Mouse (Mus musculus) hindbrain, embryonic 16.5 days (tissue): ENCODE data around the gene Icam2. TPM values are rescaled to one million over a fixed set of nuclear protein-coding genes. Genes with fewer than 3 reads are reported as not detected.
"Not testable (repeated sequence)": the region's sequence is repeated elsewhere in the genome, so short reads cannot be mapped to it uniquely, and the experiment has no call there.

ENCODE experiments used
- ATAC-seq: fragments of 200-750 bp; cut with Nextera tagmentation; 2 replicates; pipeline ENCODE4 v1.8.0; 2017; ENCODE audit warnings: moderate TSS enrichment, moderate library complexity
- H3K27ac ChIP-seq: fragments of 300-500 bp; sonication (generic); 2 replicates; pipeline ENCODE4 v1.5.1; 2014; ENCODE audit warnings: low read depth, mild to moderate bottlenecking, control low read depth, low read length, moderate library complexity
- H3K27me3 ChIP-seq: fragments of 300-500 bp; sonication (generic); replicated peaks from 2 replicates; pipeline ENCODE4 v1.6.1; 2014; ENCODE audit warnings: low read length; ENCODE audit not compliant: control insufficient read depth, insufficient read depth
- H3K36me3 ChIP-seq: fragments of 300-500 bp; sonication (generic); 2 replicates; pipeline ENCODE4 v1.6.1; 2014; ENCODE audit warnings: mild to moderate bottlenecking, low read length, moderate library complexity, mixed read lengths; ENCODE audit not compliant: control insufficient read depth, insufficient read depth
- H3K4me1 ChIP-seq: fragments of 300-500 bp; sonication (generic); 2 replicates; pipeline ENCODE4 v1.6.1; 2014; ENCODE audit warnings: low read depth, low read length; ENCODE audit not compliant: control insufficient read depth, insufficient read depth
- H3K4me2 ChIP-seq: fragments of 300-500 bp; sonication (generic); 2 replicates; pipeline ENCODE4 v1.6.1; 2014; ENCODE audit warnings: mild to moderate bottlenecking, low read length, control low read depth, moderate library complexity
- H3K4me3 ChIP-seq: fragments of 300-500 bp; sonication (generic); 2 replicates; pipeline ENCODE4 v1.5.1; 2014; ENCODE audit warnings: mild to moderate bottlenecking, low read length, control low read depth, moderate library complexity
- H3K9ac ChIP-seq: fragments of 300-500 bp; sonication (generic); 2 replicates; pipeline ENCODE4 v1.6.1; 2014; ENCODE audit warnings: low read depth, mild to moderate bottlenecking, control low read depth, low read length, moderate library complexity
- H3K9me3 ChIP-seq: fragments of 300-500 bp; sonication (generic); 2 replicates; pipeline ENCODE4 v1.6.1; 2014; ENCODE audit warnings: mild to moderate bottlenecking, low read length, moderate library complexity; ENCODE audit not compliant: control insufficient read depth
- WGBS: fragments of 180-500 bp; shearing (Covaris S2); extraction: QIAGEN DNeasy Blood & Tissue Kit; methylation state at CpG from one replicate; pipeline ENCODE4 v1.1.7; 2014; 5-methylcytosine and 5-hydroxymethylcytosine counted together
- polyA plus RNA-seq: library from polyadenylated mRNA; unstranded; fragments of >200 nt; fragmentation: Nextera tagmentation; extraction: Ambion mirVana; gene quantifications from 2 replicates; pipeline ENCODE4 v1.2.1, GENCODE M21; 2015

Icam2 gene
- polyA plus RNA-seq, 1 experiment from 2014 or later = 15.1 TPM

GRCm38 (mm10) chr11:106344910-106345309 is 43.0 kb downstream of the Icam2 start:
- H3K4me2 ChIP-seq = no peak overlapping the region
- H3K27ac ChIP-seq = no peak overlapping the region
- no peaks in the 10 kb centered on the region for H3K27me3 ChIP-seq
- H3K4me1 ChIP-seq = no peaks in the 10 kb centered on the region
- WGBS = 66% methylated on average over 6 of the region's 6 CpGs
- no peak for ATAC-seq
- no peaks in the 10 kb centered on the region for H3K9me3 ChIP-seq
- H3K9ac ChIP-seq = no peak overlapping the region
- H3K4me3 ChIP-seq = no peak overlapping the region
- H3K36me3 ChIP-seq = no peaks in the 10 kb centered on the region

- no peak overlapping the region for H3K4me2 ChIP-seq
- 84% methylated on average over 9 of the region's 9 CpGs for WGBS
Measured at GRCm38 (mm10) chr11:106340990-106341520, 46.8 kb downstream of the Icam2 start.

GRCm38 (mm10) chr11:106339323-106339722 is 48.6 kb downstream of the Icam2 start:
- H3K4me2 ChIP-seq, H3K36me3 ChIP-seq, H3K4me1 ChIP-seq, H3K4me3 ChIP-seq, ATAC-seq, H3K9me3 ChIP-seq, H3K9ac ChIP-seq, H3K27ac ChIP-seq, H3K27me3 ChIP-seq: not testable (repeated sequence)
- whole genome bisulfite sequencing = 90% methylated on average over 4 of the region's 4 CpGs

More at GRCm38 (mm10) chr11:106340990-106341520, 46.8 kb downstream of the Icam2 start:
- Histone ChIP-seq H3K4me1 (no peaks in the 10 kb centered on the region), H3K9me3 (no peaks in the 10 kb centered on the region), H3K4me3 (no peak overlapping the region), H3K27me3 (no peaks in the 10 kb centered on the region), H3K36me3 (no peaks in the 10 kb centered on the region), H3K27ac (no peak overlapping the region), H3K9ac (no peak overlapping the region)
- no peak for ATAC-seq

GRCm38 (mm10) chr11:106338870-106339269 is 49.0 kb downstream of the Icam2 start:
- no peak for ATAC-seq
- no peak overlapping the region for H3K4me3 ChIP-seq
- no peaks in the 10 kb centered on the region for H3K4me1 ChIP-seq
- H3K9ac ChIP-seq = no peak overlapping the region
- no peak overlapping the region for H3K27ac ChIP-seq
- no peaks in the 10 kb centered on the region for H3K27me3 ChIP-seq
- no peaks in the 10 kb centered on the region for H3K9me3 ChIP-seq
- H3K36me3 ChIP-seq = no peaks in the 10 kb centered on the region
- 84% methylated on average over 7 of the region's 7 CpGs for WGBS
- no peak overlapping the region for H3K4me2 ChIP-seq

GRCm38 (mm10) chr11:106338029-106338428 is 49.8 kb downstream of the Icam2 start:
- 75% methylated on average over 5 of the region's 5 CpGs for WGBS
- Histone ChIP-seq H3K36me3 (no peaks in the 10 kb centered on the region), H3K4me1 (no peaks in the 10 kb centered on the region), H3K27me3 (no peaks in the 10 kb centered on the region), H3K4me2 (no peak overlapping the region), H3K27ac (no peak overlapping the region), H3K9ac (no peak overlapping the region), H3K4me3 (no peak overlapping the region), H3K9me3 (no peaks in the 10 kb centered on the region)
- no peak for ATAC-seq

GRCm38 (mm10) chr11:106334066-106334465 is 53.8 kb downstream of the Icam2 start:
- Histone ChIP-seq H3K9ac (no peak overlapping the region), H3K9me3 (no peaks in the 10 kb centered on the region), H3K27ac (no peak overlapping the region), H3K4me1 (no peaks in the 10 kb centered on the region), H3K4me3 (no peak overlapping the region), H3K36me3 (no peaks in the 10 kb centered on the region), H3K4me2 (no peak overlapping the region), H3K27me3 (no peaks in the 10 kb centered on the region)
- ATAC-seq = no peak
- 6% methylated on average over 2 of the region's 2 CpGs for WGBS

GRCm38 (mm10) chr11:106332458-106332857 is 55.4 kb downstream of the Icam2 start:
- H3K36me3 ChIP-seq = no peaks in the 10 kb centered on the region
- no peak for ATAC-seq
- H3K4me3 ChIP-seq = no peak overlapping the region
- no peak overlapping the region for H3K4me2 ChIP-seq
- H3K27ac ChIP-seq = no peak overlapping the region
- H3K9ac ChIP-seq = no peak overlapping the region
- no peaks in the 10 kb centered on the region for H3K4me1 ChIP-seq
- H3K9me3 ChIP-seq = no peaks in the 10 kb centered on the region
- no peaks in the 10 kb centered on the region for H3K27me3 ChIP-seq
- 53% methylated on average over 4 of the region's 4 CpGs for WGBS

GRCm38 (mm10) chr11:106329682-106330081 is 58.2 kb downstream of the Icam2 start:
- ATAC-seq = no peak
- 72% methylated on average over 7 of the region's 7 CpGs for WGBS
- no peaks in the 10 kb centered on the region for H3K4me1 ChIP-seq

GRCm38 (mm10) chr11:106329128-106329527 is 58.7 kb downstream of the Icam2 start:
- WGBS = 86% methylated on average over 6 of the region's 6 CpGs
- H3K36me3 ChIP-seq = no peaks in the 10 kb centered on the region

More at GRCm38 (mm10) chr11:106329682-106330081, 58.2 kb downstream of the Icam2 start:
- Histone ChIP-seq H3K4me2 (no peak overlapping the region), H3K4me3 (no peak overlapping the region), H3K36me3 (no peaks in the 10 kb centered on the region), H3K27ac (no peak overlapping the region), H3K27me3 (no peaks in the 10 kb centered on the region), H3K9me3 (no peaks in the 10 kb centered on the region), H3K9ac (no peak overlapping the region)

GRCm38 (mm10) chr11:106328521-106328920 is 59.4 kb downstream of the Icam2 start:
- Histone ChIP-seq H3K4me1 (no peaks in the 10 kb centered on the region), H3K4me2 (no peak overlapping the region), H3K9me3 (no peaks in the 10 kb centered on the region), H3K9ac (no peak overlapping the region), H3K36me3 (no peaks in the 10 kb centered on the region), H3K27ac (no peak overlapping the region), H3K27me3 (no peaks in the 10 kb centered on the region), H3K4me3 (no peak overlapping the region)
- 89% methylated on average over 5 of the region's 5 CpGs for WGBS
- no peak for ATAC-seq

More at GRCm38 (mm10) chr11:106329128-106329527, 58.7 kb downstream of the Icam2 start:
- H3K27ac ChIP-seq = no peak overlapping the region
- H3K27me3 ChIP-seq = no peaks in the 10 kb centered on the region
- H3K9me3 ChIP-seq = no peaks in the 10 kb centered on the region
- H3K9ac ChIP-seq = no peak overlapping the region
- no peak for ATAC-seq
- no peaks in the 10 kb centered on the region for H3K4me1 ChIP-seq
- no peak overlapping the region for H3K4me3 ChIP-seq
- H3K4me2 ChIP-seq = no peak overlapping the region
